Mouse (Mus musculus) right cerebral cortex, postnatal 14 days (tissue): ENCODE results near the gene Ccdc40.
"Not testable (repeated sequence)": the region's sequence is repeated elsewhere in the genome, so short reads cannot be mapped to it uniquely, and the experiment has no call there.

Experiments
- DNase-seq: peaks from one replicate; pipeline ENCODE4 v3.0.0; 2022

The Ccdc40 gene

DNA sequence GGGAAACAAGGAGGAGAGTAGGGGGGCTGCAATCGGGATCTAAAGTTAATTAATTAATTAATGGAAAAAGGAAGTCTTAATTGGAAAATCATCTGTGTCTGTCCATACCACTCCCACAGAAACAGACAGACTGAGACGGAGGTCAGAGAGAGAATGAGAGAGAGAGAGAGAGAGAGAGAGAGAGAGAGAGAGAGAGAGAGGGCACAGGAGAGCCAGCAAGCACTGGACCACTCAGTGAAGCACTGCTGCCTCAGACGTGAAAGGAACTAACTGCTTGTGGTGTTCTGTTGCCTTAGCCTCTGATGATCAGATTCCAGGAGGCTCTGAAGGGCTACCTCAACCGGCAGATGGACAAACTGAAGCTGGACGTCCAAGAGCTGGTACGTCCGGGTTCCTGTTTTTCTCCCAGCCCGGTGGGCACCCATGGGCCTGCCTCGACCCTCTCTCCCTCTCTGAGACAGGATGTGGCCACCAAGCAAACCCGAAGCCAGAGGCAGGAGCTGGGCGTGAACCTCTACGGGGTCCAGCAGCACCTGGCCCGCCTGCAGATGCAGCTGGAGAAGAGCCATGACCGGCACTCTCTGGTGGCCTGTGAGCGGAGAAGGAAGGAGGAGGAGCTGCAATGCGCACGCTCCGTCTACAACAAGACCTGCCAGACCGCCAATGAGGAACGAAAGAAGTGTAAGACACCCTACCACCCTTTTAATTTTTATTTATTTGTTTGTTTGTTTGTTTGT, 9.4 kb downstream of the Ccdc40 start:
- DNase-seq = no peak

DNA sequence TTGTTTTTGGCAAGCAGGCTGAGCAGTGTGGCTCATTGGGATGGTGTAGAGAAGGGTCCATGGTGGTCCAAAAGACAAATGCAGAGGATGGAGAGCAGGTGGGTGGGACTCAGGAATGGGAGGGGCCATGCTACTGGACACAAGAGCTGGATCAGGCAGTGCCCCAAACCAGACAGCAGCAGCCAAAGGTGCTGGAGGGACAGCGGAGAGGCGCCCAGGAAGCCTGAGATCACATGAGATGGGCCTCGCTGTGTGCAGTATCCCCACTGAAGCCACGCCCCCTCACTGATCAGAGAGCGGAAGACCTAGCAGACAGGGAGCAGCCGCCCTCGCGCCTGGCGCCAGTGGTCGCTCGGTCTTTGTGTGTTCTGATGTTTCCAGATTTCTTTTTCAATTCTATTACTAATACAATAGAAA, 9.9 kb downstream of the Ccdc40 start:
- no peak for DNase-seq

DNA sequence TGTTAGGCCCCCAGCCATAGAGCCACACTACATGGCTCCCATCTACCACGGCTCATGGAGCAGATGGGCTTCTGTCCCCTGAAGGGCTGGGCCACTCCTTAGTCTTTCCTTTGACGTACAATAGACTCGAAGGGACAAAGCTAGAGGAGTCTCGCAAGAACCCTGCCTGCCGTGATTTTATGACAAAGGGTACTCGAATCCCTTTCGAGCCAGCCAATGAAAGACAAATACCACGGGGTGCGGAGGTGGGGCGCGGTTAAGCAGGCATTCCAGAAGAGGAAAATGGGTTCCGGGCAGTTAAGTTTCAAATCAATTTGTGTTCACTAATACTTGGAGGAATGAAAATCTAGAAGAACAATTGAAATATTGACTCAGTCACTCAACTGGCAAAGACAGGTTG, 11.1 kb downstream of the Ccdc40 start:
- DNase-seq = no peak

DNA sequence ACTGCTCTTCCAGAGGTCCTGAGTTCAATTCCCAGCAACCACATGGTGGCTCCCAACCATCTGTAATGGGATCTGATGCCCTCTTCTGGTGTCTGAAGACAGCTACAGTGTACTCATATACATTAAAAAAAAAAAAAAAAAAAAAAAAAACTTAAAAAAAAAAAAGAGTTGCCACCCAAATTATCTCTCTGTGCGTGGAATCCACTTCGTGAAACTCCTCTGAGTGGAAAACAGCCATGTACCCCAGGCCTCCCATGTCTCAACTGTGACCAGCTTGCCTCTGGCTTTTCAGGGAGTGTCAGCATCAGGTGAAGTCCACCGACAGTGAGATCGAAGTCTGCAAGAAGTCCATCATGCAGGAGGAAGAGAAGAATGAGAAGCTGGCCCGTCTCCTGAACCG, 17.2 kb downstream of the Ccdc40 start:
- not testable (repeated sequence) for DNase-seq

DNA sequence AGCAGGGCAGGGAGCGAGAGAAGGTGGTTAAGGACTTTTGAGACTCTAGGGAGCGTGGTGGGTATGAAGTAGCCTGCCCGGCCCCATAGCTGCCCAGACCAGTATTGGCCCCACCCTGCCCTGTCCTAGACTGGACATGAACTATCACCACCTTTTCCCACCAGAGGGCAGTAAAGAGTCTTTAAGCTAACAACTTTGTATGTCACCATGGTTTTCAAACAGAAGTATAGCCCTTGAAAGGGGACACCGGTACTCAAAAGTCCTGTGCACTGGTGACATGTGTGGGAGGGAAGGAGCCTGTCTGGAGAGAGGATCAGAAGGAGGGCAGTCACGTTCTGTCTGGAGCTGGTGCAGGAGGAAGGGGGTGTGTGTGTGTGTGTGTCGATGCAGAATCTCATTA, 20.6 kb downstream of the Ccdc40 start:
- DNase-seq = no peak

DNA sequence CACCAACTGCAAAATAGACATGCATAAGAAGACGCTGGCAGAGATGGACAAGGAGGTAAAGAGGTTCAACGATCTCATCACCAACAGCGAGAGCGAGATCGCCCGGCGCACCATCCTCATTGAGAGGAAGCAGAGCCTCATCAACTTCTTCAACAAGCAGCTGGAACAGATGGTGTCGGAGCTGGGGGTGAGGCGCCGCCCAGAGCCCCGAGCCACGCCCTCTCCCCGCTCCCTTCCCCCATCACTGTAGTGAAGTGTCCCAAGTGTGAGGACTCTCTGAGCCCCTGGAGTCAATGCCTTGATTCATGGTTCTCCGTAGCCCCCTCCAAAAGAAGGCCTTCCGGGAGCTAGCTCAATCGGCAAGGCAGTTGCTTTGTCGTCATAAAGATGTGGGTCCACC, 22.6 kb downstream of the Ccdc40 start:
- no peak for DNase-seq

DNA sequence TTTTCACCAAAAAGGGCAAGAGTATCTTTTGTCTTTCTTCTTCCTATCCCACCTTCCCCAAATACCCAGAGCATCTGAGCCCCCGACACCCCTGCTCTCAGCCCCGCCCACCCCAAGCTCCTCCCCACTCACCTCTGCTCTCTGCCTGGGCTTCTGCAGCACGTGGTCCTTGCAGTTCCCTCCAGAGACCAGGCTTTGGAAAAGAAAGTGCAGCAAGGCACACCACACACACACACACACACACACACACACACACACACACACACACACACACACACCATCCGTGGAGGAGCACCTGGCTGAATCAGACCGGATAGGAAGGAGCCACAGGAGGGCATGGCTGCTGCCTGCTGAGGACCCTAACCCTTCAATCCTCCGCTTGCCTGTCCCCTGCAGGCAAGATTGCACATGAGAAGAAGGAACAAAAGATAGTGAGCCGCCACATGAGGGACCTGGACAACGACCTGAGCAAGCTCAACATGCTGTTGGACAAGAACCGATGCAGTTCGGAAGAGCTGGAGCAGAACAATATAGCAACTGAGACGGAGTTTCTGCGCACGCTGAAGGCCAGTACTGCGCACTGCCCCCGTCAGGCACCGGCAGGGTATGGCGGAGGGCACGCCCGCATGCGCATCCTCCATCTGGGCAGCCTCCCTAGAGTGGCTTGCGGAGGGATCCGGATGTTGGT, 24.6 kb downstream of the Ccdc40 start:
- DNase-seq = peak; percentile 54

DNA sequence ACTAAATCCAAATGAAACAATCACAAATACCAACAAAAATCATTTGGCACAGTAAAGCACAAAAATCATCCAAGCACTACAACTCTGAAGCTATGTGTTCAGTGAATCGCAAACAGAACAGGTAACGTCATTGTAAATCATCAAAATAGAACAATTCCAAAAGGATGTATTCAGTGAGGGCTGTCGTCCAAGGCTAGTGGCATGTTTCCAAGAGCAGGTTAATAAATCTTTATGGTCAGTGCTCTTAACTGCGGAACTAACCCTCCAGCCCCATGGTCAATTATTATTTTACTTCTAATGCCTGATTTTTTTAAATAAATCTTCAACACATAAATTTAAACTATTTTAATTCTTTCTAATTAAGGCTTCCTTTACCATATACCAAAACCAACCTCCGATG, 28.2 kb downstream of the Ccdc40 start:
- not testable (repeated sequence) for DNase-seq

DNA sequence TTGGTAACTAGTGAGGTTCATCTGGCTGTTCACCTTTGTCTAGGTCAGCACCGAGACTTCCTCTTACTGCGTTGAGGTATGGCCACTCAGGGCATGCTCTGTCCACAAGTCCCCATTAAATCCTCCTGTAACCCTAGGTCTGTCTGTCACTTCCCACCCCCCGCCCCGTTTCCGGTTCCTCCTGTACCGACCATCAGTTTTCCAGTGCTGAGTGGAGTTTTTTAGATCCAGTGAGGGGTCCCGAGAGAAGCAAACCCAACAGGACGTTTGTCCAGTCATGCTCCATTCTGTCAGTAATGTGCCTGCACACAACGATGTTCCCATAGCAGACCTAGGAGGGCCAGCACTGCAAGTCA, 29.8 kb downstream of the Ccdc40 start:
- DNase-seq = no peak

DNA sequence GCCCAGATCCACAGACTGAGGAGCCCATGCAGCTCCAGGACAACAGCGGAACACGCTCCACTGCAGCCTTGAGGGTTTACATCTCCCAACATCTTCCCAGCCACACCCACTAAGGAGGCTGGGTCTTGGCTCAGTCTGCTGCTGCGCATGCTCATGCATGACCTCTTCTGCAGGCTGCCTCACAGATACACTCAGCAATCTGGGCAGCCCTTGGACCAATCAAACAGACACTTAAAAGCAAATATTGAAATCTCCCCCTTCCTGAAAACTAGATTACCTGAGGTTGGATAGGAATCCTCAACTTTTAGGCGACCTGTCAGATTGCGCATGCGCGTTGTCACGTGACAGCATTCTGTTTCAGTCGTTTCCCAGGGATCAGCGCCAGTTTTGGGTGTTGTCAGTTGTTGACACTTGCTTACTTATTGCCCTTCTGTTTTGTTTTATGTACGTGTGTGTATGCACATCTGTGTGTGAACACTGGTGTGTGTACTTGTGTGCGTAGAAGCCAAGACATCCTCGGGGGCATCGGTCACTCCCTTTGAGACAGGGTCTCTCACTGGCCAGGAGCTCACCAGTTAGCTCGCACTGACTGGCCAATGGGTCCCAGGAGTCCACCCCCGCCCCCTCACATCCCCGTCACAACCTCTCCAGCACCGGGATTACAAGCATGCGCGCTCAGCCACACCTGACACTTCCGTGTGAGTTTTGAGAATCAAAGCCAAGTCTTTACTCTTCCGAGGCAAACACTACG, 30.4 kb downstream of the Ccdc40 start:
- peak; percentile 59 for DNase-seq

DNA sequence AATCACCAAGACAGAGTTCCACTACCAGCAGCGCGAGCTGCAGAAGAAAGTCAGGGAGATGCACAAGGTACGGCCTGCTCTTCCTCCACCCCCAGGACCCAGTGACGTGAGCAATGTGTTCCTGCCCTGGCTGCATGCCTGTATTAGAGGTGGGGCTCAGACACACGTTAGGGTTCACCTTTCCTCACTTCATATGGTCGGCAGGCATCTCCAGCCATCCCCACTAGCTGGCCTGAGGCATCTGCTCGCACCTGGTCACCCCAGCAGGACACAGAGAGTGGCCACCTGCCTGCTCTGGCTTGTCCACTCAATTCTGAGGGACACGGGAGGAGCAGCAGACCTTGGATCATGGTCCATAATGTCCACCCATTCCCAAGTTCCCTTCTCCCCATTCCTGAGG, 31.6 kb downstream of the Ccdc40 start:
- DNase-seq = no peak

DNA sequence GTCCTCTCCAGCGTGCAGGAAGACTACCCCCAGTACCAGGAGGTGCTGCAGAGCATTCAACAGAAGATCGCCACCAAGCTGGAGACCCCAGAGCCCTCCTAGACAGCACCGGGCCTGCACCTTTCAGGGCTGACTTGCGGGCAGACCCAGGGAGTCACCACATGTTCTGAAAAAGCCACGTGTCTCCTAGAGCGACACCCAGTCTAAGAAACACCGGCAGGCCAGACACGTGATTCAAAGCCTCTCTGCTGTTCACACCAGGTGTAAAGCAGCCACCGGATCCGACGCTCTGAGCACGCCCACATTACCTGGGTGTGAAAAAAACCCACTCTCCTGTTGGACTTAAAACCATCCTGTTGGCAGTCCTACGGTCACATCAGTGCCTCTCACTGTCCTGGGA, 36.0 kb downstream of the Ccdc40 start:
- no peak for DNase-seq

DNA sequence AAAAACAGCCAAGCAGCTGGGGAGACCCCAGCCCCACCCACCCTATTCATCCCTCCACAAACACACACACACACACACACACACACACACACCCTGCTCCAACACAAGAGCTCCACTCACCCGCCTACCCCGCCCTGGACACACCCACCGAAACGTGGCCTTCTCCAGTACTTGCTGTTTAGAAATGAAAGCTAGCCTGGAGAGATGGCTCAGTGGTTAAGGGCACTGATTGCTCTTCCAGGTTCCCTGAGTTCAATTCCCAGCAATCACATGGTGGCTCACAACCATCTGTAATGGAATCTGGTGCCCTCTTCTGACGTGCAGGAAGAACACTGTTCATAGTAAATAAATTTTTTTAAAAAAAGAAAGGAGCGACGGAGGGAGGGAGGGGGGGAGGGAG, 37.4 kb downstream of the Ccdc40 start:
- DNase-seq = no peak

DNA sequence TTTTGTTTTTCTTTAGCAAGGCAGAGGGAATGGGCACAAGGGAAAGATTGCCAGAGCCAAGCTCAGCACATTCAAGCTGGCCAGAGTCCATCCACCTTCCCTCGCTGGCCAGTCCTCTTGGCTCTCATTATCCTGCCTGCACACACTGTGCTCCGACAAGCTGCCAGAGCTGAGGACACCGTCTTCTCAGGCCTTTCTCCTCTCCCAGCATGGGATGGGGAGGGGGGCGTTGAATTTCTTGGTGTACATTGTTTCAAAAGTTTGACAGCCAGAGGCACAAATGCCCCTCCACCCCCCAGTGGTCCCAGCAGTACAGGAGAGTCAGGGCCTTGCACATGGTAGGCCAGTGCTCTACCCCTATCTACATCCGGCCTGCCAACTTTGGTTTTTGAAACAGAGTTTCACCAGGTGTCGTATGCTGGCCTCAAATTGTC, 38.9 kb downstream of the Ccdc40 start:
- no peak for DNase-seq

DNA sequence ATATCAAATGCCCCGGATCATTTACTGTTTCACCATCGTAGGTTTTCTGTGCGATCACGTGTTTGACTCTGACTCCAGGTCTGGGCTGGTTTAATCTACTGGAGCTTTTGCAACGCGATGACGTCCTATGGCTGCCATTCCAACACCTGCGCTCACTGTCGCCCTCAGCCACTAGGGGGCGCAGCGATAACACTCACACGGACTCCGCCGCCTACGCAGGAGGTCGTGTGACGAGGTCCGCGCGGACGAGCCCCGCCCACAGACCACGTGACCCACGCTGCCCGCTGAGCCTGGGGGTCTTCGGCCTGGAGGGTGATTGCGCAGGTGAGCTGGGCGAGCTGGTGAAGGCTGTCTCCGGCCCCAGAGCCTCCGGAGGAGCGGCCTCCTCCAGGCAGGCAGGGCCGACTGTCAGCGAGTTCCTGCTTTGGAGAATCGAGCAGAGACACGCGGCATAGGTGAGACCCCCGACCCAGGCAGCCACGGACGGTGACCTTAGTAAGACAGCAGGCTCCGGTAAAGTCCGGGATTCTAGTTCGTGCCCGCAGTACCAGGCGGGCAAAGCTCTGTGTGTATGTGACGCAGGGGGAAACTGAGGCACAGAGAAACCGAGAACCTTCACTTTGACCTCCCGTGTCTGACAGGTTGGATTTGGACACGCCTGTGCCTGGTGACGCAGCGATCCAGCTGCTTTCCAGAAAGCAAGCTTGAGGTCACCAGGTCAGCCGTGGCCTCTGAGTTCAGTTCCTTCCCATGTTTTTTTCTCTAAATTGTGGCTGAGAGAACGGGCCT, 39.6 kb downstream of the Ccdc40 start, which contains the start of gene Gaa:
Gene Gaa, plus strand, starts transcription at position 120 of the 789 bp plus-strand sequence.
- DNase-seq = peak; percentile 97

DNA sequence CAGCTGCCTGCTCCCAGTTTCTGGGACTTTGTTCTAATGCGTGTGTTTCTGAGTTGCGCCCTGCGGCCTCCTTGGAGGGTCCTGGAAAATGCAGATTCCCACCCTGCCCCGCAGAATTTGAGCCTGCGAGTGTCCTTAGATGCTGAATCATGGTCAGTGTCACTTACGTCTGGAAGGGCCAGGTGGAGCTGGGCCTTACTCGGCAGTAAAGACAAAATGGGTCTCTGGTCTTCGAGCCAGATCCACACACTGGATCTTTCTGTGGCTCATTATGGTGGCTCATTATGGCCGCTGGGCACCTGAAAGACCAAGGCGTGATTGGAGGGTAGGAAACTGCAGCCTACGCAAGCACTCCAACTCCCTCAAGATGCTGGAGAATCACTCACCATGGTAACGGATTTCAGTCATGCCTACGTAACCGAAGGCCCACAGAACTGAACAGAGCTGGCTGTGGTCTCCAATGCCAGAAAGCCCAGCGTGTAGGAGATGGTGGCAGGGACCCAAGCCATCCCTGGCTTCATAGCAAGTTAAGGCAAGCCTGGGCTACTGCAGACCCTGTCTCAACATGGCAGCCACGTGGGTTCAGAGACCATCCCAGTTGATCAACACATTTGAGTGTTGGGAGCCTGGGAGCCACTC, 40.3 kb downstream of the Ccdc40 start:
- DNase-seq = peak; percentile 35

DNA sequence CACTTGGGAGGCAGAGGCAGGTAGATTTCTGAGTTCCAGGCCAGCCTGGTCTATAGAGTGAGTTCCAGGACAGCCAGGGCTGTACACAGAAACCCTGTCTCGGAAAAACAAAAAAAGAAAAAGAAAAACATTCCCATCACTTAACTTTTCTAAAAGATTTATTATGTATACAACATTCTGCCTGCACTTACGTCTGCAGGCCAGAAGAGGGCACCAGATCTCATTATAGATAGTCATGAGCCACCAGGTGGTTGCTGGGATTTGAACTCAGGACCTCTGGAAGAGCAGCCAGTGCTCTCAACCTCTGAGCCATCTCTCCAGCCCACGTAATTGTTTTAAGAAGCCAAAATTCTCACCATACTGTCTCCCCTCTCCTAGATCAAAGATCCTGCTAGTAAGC, 44.1 kb downstream of the Ccdc40 start:
- DNase-seq = not testable (repeated sequence)

DNA sequence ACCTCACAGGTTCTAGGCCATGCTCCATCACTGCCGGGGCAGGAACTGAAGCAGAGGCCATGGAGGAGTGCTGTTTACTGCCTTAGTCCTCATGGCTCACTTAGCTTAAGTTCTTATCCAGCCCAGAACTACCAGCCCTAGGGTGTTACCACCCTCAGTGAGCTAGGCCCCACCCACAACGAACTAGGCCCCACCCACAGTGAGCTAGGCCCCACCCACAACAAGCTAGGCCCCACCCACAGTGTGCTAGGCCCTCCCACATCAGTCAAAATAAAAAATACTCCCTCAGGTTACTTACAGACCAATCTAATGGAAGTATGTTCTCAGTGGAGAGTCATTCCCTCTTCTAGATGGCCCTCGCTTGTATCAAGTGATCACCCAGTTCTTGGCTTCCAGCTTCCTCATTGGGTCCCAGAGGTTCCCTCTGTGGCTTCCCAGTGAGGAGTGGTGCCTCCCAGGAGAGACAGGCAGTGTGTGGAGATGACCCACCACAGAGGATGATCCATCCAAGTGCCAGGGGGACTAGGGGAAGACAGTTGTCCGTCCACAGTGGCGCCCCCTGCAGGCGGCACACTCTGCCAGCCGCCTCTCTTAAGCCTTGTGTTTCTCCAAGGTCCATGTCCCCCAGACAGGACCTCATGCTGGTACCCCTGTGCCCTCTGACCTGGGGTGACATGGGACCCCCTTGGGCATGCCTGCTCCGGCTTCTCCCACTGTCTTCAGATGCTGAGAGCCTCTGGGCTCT, 45.0 kb downstream of the Ccdc40 start:
- DNase-seq = no peak

DNA sequence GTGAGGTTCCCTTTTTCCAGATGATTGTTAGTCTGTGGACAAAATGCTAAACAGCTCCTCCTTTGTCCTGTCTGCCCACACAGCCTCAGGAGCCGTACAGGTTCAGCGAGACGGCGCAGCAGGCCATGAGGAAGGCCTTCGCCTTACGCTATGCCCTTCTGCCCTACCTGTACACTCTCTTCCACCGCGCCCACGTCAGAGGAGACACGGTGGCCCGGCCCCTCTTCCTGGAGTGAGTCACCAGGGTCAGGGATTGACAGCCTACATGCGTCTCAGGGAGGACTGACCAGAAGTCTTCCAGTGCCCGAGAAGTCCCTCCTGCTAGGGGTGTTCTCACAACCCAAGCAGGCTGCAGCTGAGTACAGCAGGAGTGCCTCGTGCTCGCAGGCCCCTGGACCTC, 52.7 kb downstream of the Ccdc40 start:
- no peak for DNase-seq

DNA sequence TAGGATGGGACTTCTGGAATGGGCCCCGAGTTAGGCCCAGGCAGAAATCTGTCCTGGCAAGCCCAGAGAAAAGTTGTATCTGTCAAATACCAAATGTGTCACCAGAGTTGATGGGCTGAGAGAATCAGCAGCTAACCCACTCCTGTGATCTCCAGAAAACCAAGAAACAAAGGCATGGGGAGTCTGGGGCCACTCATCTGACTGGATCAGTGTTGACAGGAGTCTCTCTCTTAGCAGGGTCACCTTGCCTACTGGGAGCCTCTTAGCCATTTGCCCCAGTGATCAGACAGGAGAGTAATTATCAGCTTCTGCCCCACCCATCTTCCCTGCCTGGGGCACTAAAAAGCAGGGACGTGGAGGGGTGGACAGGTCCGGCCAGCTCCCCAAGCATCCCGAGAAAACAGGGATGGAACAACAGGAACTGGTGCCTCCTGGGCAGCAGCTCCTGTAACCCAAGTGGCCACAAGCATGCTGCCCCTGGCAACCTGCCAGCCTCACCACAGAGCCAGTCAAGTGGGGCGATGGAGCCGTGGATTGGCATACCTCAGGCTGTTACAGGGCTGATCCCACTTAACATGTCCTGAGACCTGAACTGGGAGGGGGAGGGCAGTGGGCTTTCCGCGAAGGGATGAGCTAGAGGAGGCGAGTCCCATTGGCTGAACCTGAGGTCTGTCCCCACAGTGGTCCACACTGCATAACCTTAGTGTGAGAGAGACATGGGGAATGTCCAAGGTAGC, 57.6 kb downstream of the Ccdc40 start:
- peak; percentile 43 for DNase-seq
